Mouse (Mus musculus): Measurements from ENCODE around the gene Zcchc18. TPM values are rescaled to one million over a fixed set of nuclear protein-coding genes. Genes with fewer than 3 reads are reported as not detected.

Gene Zcchc18
- total and polyA plus RNA-seq, 3 experiments = 0.34 to 6.8 (median 0.83) TPM

- TF ChIP-seq TBP (conservative IDR thresholded peaks at IDR 0.05; ENCODE audit: low read depth, low read length) = 0 out of 2 replicates have a peak, but pooled peaks have one; percentile 6
- peak; percentile 76; the same call in 1 of the 2 replicates for TF ChIP-seq KAT2A (IDR thresholded peaks at IDR 0.05; ENCODE audit: insufficient replicate concordance, low read length)
- TF ChIP-seq USF2 (conservative IDR thresholded peaks at IDR 0.05; ENCODE audit: low read depth, low read length) = no peak
- no peak; the same call in 1 of the 2 replicates for TF ChIP-seq GABPA (IDR thresholded peaks at IDR 0.05; ENCODE audit: insufficient replicate concordance, low read depth, low read length)
- TF ChIP-seq MXI1 (IDR thresholded peaks at IDR 0.05; ENCODE audit: low read depth, low read length) = peak; percentile 67; the same call in 1 of the 2 replicates
- no peak for TF ChIP-seq ZMIZ1 (IDR thresholded peaks at IDR 0.05; ENCODE audit: low read depth, low read length)
- no peak for TF ChIP-seq ZKSCAN1 (IDR thresholded peaks at IDR 0.05; ENCODE audit: borderline replicate concordance, low read depth, low read length)
- peak; percentile 50; the same call in 1 of the 2 replicates for TF ChIP-seq POLR2A (IDR thresholded peaks at IDR 0.05; ENCODE audit: low read depth, low read length)
- TF ChIP-seq NRF1 (IDR thresholded peaks at IDR 0.05; ENCODE audit: low read depth, low read length) = no peak
- TF ChIP-seq MAFK (IDR thresholded peaks at IDR 0.05; ENCODE audit: insufficient replicate concordance, low read length) = no peak
- TF ChIP-seq POLR2AphosphoS2 (IDR thresholded peaks at IDR 0.05; ENCODE audit: low read depth, low read length) = no peak
- TF ChIP-seq EP300 (IDR thresholded peaks at IDR 0.05; ENCODE audit: low read length) = no peak
- TF ChIP-seq ETS1 (conservative IDR thresholded peaks at IDR 0.05; ENCODE audit: low read depth, low read length) = no peak
- no peak for TF ChIP-seq TCF12 (IDR thresholded peaks at IDR 0.05; ENCODE audit: low read depth, low read length)
- no peak for TF ChIP-seq MEF2A (IDR thresholded peaks at IDR 0.05; ENCODE audit: borderline replicate concordance, low read depth, low read length)
- TF ChIP-seq USF1 (IDR thresholded peaks at IDR 0.05; ENCODE audit: low read depth, low read length) = no peak
- TF ChIP-seq IRF4 (IDR thresholded peaks at IDR 0.05; ENCODE audit: low read depth, low read length) = 0 out of 2 replicates have a peak, but pooled peaks have one; percentile 24
- no peak for TF ChIP-seq MAX (IDR thresholded peaks at IDR 0.05; ENCODE audit: low read length)
- TF ChIP-seq RCOR1 (conservative IDR thresholded peaks at IDR 0.05; ENCODE audit: low read depth, low read length) = no peak
Measured at GRCm38 (mm10) chrX:137038000-137038483, 45.1 kb downstream of the Zcchc18 start, which contains the start of gene Slc25a53 (continued).

- dilution Hi-C loops (cut with MboI; ENCODE audit: extremely low pct_ligation_motif_present, extremely low pct_unique_long_range_greater_than_20kb, low sequenced_read_pairs) (no loop called here), in situ Hi-C loops (cut with MboI; ENCODE audit: low pct_ligation_motif_present, low pct_unique_long_range_greater_than_20kb, low sequenced_read_pairs) (no loop called here)
- Histone ChIP-seq H3K4me3 (replicated peaks in 1 of 3; ENCODE audit: low read depth in 2 of 3, low read length in 2 of 3, poor library complexity in 1 of 3) (peak overlapping the region; percentile 58 to 89 (median 83)), H3K79me2 (replicated peaks; ENCODE audit: control insufficient read depth, extremely low read depth, insufficient read depth, poor library complexity, severe bottlenecking) (peaks cover 15% of the 10 kb centered on the region; the same call in 1 of the 2 replicates), H3K9ac (ENCODE audit: insufficient read depth, low read depth) (peak overlapping the region; percentile 82), H3K27me3 (replicated peaks) (no peaks in the 10 kb centered on the region), H3K4me2 (ENCODE audit: insufficient read depth, low read depth, poor library complexity, severe bottlenecking) (peak overlapping the region; percentile 21), H3K4me1 (ENCODE audit: control insufficient read depth in 1 of 2, insufficient read depth in 2 of 2) (peaks cover 0 to 9% of the 10 kb centered on the region in 2 experiments; a peak in 1 of 4 replicates), H3K27ac (ENCODE audit: insufficient read depth, low read depth) (no peak overlapping the region; the same call in 1 of the 2 replicates), H3K9me3 (replicated peaks; ENCODE audit: low read length) (no peaks in the 10 kb centered on the region), H3K36me3 (replicated peaks in 1 of 2; ENCODE audit: control insufficient read depth in 1 of 2, insufficient read depth in 1 of 2, low read length in 1 of 2) (peaks cover 0 to 2% of the 10 kb centered on the region in 2 experiments)
- TF ChIP-seq JUN (IDR thresholded peaks at IDR 0.05; ENCODE audit: insufficient read depth, low read depth, low read length) (no peak), SIN3A (IDR thresholded peaks at IDR 0.05; ENCODE audit: low read length) (no peak), MAX (IDR thresholded peaks at IDR 0.05; ENCODE audit: low read length) (no peak), UBTF (IDR thresholded peaks at IDR 0.05; ENCODE audit: low read depth, low read length) (no peak), MEF2A (IDR thresholded peaks at IDR 0.05; ENCODE audit: borderline replicate concordance, low read depth, low read length) (no peak), ZNF384 (IDR thresholded peaks at IDR 0.05; ENCODE audit: low read depth, low read length) (no peak), BHLHE40 (IDR thresholded peaks at IDR 0.05; ENCODE audit: low read depth, low read length) (no peak)
- no peak for DNase-seq (ENCODE audit: extremely low read depth)
Measured at GRCm38 (mm10) chrX:137038502-137038901, 45.5 kb downstream of the Zcchc18 start.

Other genes starting within 250 kb of the Zcchc18 start
- gene Morf4l2, start 249.5 kb upstream of the Zcchc18 start, total RNA-seq (2012; rRNA removed) = 189 and 254 TPM in 2 replicates
- gene Morf4l2, start 249.5 kb upstream of the Zcchc18 start, total RNA-seq (2014; rRNA removed) = 585 and 613 TPM in 2 replicates
- gene Morf4l2, start 249.5 kb upstream of the Zcchc18 start, polyA plus RNA-seq (2012; ENCODE audit: insufficient read length, low read depth) = 358 and 445 TPM in 2 replicates
- not detected in 2 replicates for gene Glra4, start 213.0 kb upstream of the Zcchc18 start, total RNA-seq (2012; rRNA removed)
- gene Glra4, start 213.0 kb upstream of the Zcchc18 start, total RNA-seq (2014; rRNA removed) = not detected in 2 replicates
- not detected in 2 replicates for gene Glra4, start 213.0 kb upstream of the Zcchc18 start, polyA plus RNA-seq (2012; ENCODE audit: insufficient read length, low read depth)
- 0.76 and 1.2 TPM in 2 replicates for gene Plp1, start 170.5 kb upstream of the Zcchc18 start, total RNA-seq (2012; rRNA removed)
- 1.4 and 1.7 TPM in 2 replicates for gene Plp1, start 170.5 kb upstream of the Zcchc18 start, total RNA-seq (2014; rRNA removed)
- 1.3 and 1.5 TPM in 2 replicates for gene Plp1, start 170.5 kb upstream of the Zcchc18 start, polyA plus RNA-seq (2012; ENCODE audit: insufficient read length, low read depth)
- 0.04 TPM in 2 replicates for gene Rab9b, start 124.4 kb upstream of the Zcchc18 start, total RNA-seq (2012; rRNA removed)
- not detected in 2 replicates for gene Rab9b, start 124.4 kb upstream of the Zcchc18 start, total RNA-seq (2014; rRNA removed)
- gene Rab9b, start 124.4 kb upstream of the Zcchc18 start, polyA plus RNA-seq (2012; ENCODE audit: insufficient read length, low read depth) = not detected in 2 replicates
- not detected in 2 replicates for gene H2bfm, start 65.8 kb upstream of the Zcchc18 start, total RNA-seq (2012; rRNA removed)
- gene H2bfm, start 65.8 kb upstream of the Zcchc18 start, total RNA-seq (2014; rRNA removed) = not detected in 2 replicates
- not detected in 2 replicates for gene H2bfm, start 65.8 kb upstream of the Zcchc18 start, polyA plus RNA-seq (2012; ENCODE audit: insufficient read length, low read depth)
- gene Tmsb15b2, start 17.7 kb upstream of the Zcchc18 start, total RNA-seq (2012; rRNA removed) = 0.38 and 1.2 TPM in 2 replicates
- 45.7 and 106 TPM in 2 replicates for gene Tmsb15b2, start 17.7 kb upstream of the Zcchc18 start, total RNA-seq (2014; rRNA removed)
- gene Tmsb15b2, start 17.7 kb upstream of the Zcchc18 start, polyA plus RNA-seq (2012; ENCODE audit: insufficient read length, low read depth) = 4.6 and 13.7 TPM in 2 replicates
- 3.8 and 4.4 TPM in 2 replicates for gene Tmsb15l, start 16.3 kb upstream of the Zcchc18 start, total RNA-seq (2012; rRNA removed)
- 18.5 and 24.4 TPM in 2 replicates for gene Tmsb15l, start 16.3 kb upstream of the Zcchc18 start, total RNA-seq (2014; rRNA removed)
- 0.87 TPM in 1 of 2 replicates, not detected in the other for gene Tmsb15l, start 16.3 kb upstream of the Zcchc18 start, polyA plus RNA-seq (2012; ENCODE audit: insufficient read length, low read depth)
- 5.9 and 6.8 TPM in 2 replicates for gene Tmsb15b1, start 16.3 kb upstream of the Zcchc18 start, total RNA-seq (2012; rRNA removed)
- gene Tmsb15b1, start 16.3 kb upstream of the Zcchc18 start, total RNA-seq (2014; rRNA removed) = 44.6 and 47.7 TPM in 2 replicates
- gene Tmsb15b1, start 16.3 kb upstream of the Zcchc18 start, polyA plus RNA-seq (2012; ENCODE audit: insufficient read length, low read depth) = 5.2 and 6.9 TPM in 2 replicates
- 3.3 and 4.2 TPM in 2 replicates for gene Slc25a53, start 45.1 kb downstream of the Zcchc18 start, total RNA-seq (2012; rRNA removed)
- 3.1 and 6.2 TPM in 2 replicates for gene Slc25a53, start 45.1 kb downstream of the Zcchc18 start, total RNA-seq (2014; rRNA removed)
- 3.0 and 3.5 TPM in 2 replicates for gene Slc25a53, start 45.1 kb downstream of the Zcchc18 start, polyA plus RNA-seq (2012; ENCODE audit: insufficient read length, low read depth)
- 6.2 and 6.8 TPM in 2 replicates for gene Fam199x, start 56.4 kb downstream of the Zcchc18 start, total RNA-seq (2012; rRNA removed)
- 10.5 and 13.0 TPM in 2 replicates for gene Fam199x, start 56.4 kb downstream of the Zcchc18 start, total RNA-seq (2014; rRNA removed)
- 3.5 and 4.3 TPM in 2 replicates for gene Fam199x, start 56.4 kb downstream of the Zcchc18 start, polyA plus RNA-seq (2012; ENCODE audit: insufficient read length, low read depth)
- 0.47 and 0.63 TPM in 2 replicates for gene Esx1, start 128.9 kb downstream of the Zcchc18 start, total RNA-seq (2012; rRNA removed)
- gene Esx1, start 128.9 kb downstream of the Zcchc18 start, total RNA-seq (2014; rRNA removed) = 0.17 TPM in 1 of 2 replicates, not detected in the other
- gene Esx1, start 128.9 kb downstream of the Zcchc18 start, polyA plus RNA-seq (2012; ENCODE audit: insufficient read length, low read depth) = 2.1 and 2.4 TPM in 2 replicates